Mouse (Mus musculus): ENCODE measurements around the gene Dio3.

The Dio3 gene

DNA sequence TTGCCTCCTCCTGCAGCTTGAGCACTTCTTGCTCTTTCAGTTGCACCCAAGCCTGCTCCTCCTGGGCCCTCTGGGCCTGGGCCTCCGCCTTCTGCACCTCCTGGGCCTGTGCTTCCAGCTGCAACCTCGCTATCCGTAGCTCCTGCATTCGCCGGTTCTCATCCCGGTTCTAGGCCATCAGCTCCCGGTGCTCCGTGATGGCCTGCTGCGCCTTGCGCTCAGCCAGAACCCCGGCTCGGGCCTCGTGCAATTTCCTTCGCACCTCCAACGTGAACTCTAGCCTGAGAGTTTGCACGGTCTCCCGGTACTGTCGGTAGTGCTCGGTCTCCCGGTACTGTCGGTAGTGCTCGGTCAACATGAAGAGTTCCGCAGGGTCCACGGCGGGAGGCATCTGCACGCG, 40.8 kb downstream of the Dio3 start:
- DNase-seq (ENCODE audit: low spot score in 2 of 2), result no peak
